Mouse (Mus musculus) monocyte, adult 5-6 weeks (primary cell): ENCODE data around the gene Caskin1. TPM values are rescaled to one million over a fixed set of nuclear protein-coding genes. Genes with fewer than 3 reads are reported as not detected.

Experiments used
- ATAC-seq: fragments of 153-309, 156-312 bp; replicated peaks from 2 replicates; pipeline ENCODE4 v1.8.0; 2017; ENCODE audit warnings: mild to moderate bottlenecking; ENCODE audit not compliant: low TSS enrichment, insufficient number of reproducible peaks, severe bottlenecking, poor library complexity, low FRiP score
- total RNA-seq: library from RNA; stranded (forward); fragments of 200-1000, 200-491, 200-594 nt; gene quantifications from 3 replicates; pipeline ENCODE4 v1.2.3, GENCODE M21; 2017

Caskin1 gene
- total RNA-seq, 1 experiment from 2014 or later: not detected

GRCm38 (mm10) chr17:24488662-24489264 is 362 bp downstream of the Caskin1 start:
- ATAC-seq: no peak

- no peak for ATAC-seq
These were observed 1.0 kb downstream of the Caskin1 start for GRCm38 (mm10) chr17:24489265-24490030.

DNA sequence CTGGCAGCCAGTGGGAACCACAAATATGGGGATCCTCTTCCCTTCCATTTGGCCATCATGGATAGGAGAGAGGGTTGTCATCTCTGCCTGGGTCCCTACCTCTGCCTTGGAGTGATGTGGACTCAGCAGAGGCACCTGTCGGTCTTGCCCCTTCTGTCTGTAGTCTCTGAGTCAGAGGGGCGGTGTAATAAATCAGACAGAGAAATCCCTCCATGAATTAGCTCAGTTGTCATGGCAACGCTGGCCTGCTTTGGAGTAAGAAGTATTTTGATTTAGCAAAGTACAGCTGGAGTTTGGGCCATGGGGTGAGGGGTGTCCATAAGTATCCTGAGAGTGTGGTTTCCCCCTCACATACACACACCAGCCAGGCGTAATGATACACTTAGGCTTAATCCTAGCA is 2.0 kb downstream of the Caskin1 start:
- ATAC-seq: no peak

DNA sequence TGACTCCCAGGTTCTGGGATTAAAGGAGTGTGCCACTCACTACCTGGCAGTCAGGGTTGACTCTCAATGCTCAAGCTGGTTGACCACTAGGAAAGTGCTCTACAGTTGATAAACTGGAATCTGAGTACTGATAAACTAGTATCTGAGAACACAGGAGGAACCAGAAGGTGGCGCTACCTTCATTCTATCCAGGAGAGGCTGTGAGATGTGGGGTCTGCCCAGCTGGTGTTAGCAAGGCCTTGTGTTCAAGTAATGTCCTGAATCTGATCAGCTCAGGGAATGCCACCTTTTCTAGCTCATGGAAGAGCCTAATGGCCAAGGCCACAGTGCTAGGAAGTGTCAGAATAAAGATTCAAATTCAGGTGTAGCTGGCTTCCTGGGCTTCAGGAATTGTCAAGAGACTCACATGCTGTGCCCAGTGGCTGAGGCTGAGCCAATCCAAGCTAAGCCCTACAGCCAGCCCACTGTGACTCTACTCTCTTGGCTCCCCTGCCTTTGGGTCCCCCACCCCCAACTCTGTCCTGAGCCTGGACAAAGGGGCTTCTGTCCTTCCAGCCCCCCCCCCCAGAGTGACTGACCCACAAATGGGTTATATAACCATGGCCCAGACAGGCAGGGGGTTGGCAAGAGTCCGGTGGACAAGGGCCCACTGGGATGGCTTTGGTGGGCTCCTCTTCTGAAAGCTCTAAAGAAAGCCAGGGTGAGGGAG is 6.4 kb downstream of the Caskin1 start:
- ATAC-seq: no peak

- no peak for ATAC-seq
These were observed 7.0 kb downstream of the Caskin1 start for GRCm38 (mm10) chr17:24495443-24495842.

- ATAC-seq: no peak
These were observed 7.6 kb downstream of the Caskin1 start for GRCm38 (mm10) chr17:24496026-24496425.

DNA sequence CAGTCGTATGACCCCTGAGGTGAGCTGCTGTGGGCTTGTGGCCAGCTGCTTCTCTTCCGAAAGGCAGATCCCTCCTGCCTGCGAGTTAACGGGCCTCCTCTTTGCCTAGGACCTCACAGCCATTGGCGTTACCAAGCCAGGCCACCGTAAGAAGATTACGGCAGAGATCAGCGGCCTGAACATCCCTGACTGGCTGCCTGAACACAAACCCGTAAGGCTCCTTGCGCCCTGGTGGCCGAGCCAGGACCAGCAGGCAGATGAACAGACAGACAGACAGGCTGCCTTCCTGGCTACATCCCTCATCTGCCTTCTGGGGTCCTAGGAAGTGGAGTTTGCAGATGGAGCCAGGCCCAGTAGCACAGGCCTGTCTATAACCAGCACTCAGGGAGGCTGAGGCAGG is 13.8 kb downstream of the Caskin1 start:
- no peak for ATAC-seq

DNA sequence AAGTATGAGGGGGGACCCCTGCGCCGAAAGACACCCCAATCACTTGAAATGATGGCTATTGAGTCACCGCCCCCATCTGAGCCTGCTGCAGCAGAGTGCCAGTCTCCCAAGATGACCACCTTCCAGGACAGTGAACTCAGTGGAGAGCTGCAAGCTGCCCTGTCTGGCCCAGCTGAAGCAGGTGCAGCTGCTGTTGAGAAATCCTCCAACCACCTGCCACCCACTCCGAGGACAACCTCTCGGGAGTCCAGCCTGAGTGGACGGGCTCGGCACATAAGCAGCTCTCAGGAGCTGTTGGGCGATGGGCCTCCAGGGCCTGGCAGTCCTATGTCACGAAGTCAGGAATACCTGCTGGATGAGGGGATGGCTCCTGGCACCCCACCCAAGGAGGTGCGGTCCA is 15.7 kb downstream of the Caskin1 start:
- ATAC-seq: no peak

DNA sequence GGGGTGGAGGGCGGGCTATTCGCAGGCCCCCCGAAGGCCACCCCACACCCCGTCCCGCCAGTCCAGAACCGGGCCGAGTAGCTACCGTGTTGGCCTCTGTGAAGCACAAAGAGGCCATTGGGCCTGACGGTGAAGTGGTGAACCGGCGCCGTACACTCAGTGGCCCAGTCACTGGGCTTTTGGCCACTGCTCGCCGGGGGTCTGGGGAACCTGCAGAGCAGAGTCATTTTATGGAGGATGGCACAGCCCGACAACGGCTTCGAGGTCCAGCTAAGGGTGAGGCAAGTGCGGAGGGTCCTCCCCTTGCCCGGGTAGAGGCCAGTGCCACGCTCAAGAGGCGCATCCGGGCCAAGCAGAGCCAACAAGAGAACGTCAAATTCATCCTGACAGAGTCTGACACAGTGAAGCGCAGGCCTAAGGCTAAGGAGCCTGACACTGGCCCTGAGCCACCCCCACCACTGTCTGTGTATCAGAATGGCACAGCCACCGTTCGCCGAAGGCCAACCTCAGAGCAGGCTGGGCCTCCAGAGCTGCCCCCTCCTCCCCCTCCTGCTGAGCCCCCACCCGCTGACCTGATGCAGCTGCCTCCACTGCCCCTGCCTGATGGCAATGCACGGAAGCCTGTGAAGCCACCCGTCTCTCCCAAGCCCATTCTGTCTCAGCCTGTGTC is 17.0 kb downstream of the Caskin1 start:
- no peak for ATAC-seq

DNA sequence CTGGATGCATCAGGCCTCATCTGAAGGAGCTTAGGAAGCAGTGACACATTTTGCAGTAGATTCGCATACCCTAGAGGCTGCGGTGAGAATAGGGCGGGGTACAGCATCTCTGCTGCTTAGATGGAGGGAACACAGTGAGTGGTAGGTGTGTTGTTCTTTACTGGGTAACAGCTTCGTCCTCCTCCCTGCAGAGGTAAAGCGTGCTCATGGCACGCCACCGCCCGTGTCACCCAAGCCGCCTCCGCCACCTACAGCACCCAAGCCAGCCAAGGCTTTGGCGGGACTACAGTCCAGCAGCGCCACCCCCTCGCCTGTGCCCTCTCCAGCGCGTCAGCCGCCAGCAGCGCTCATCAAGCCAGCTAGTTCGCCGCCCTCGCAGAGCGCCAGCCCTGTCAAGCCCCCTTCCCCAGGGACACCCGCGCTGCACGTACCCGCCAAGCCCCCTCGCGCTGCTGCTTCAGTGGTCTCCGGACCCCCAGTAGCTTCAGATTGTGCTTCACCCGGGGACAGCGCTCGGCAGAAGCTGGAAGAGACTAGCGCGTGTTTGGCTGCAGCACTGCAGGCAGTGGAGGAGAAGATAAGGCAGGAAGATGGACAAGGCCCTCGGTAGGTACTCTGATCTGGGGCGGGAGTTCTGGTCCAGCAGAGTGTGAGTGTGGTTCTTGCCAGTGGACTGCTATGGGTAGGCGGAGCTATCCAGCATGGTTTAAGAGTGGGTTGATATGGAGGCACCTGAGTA is 18.1 kb downstream of the Caskin1 start:
- ATAC-seq: no peak

- ATAC-seq: no peak
These were observed 18.8 kb downstream of the Caskin1 start for GRCm38 (mm10) chr17:24507129-24507664.

- ATAC-seq: no peak
These were observed 19.5 kb downstream of the Caskin1 start for GRCm38 (mm10) chr17:24507806-24508460.

GRCm38 (mm10) chr17:24513609-24514008 is 25.2 kb downstream of the Caskin1 start:
- no peak for ATAC-seq

- no peak for ATAC-seq
These were observed 26.2 kb downstream of the Caskin1 start for GRCm38 (mm10) chr17:24514270-24515257.

DNA sequence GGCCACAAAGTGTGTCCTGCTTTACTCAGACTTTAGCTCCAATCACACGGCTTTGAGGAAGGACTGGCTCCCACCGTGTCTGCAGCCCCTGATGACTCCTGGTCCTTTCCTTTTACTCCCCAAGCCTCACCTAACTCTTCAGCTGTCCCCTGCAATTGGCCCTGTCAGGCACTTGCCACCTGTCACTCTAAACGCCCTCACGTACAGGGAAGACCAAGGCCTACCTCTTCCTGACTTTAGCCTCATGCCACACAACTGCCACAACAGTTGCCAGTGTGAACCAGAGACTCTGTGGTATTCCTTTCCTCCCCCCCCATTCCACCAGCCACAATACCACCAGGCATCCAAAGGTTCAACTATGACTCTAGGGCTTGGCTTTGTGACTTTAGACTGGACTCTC is 32.0 kb downstream of the Caskin1 start:
- no peak; the same call in 1 of the 2 replicates for ATAC-seq

GRCm38 (mm10) chr17:24524734-24525133 is 36.3 kb downstream of the Caskin1 start:
- no peak for ATAC-seq

DNA sequence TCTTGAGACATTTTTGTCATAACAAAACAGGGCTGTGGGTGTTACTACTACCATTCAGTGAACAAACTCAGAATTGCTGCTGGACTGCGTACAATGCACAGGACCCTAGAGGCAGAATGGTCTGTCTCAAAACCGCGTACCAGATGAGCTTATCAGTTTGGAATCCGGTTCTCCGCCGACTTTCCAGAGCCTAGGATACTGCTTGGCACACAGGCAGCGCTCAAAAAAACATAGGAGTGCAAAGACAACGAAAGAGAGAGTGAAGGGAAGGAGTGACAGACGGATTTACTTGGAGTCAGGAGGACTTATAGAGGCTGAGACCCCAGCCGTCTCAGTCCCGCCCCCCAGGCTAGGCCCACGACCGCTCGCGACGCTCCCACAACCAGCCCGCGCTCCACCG is 38.9 kb downstream of the Caskin1 start:
- no peak for ATAC-seq
